Mouse (Mus musculus) embryonic facial prominence, embryonic 14.5 days (tissue): ENCODE data around the gene Gm10577. TPM values are rescaled to one million over a fixed set of nuclear protein-coding genes. Genes with fewer than 3 reads are reported as not detected.

Experiments
- ATAC-seq: fragments of 200-750 bp; cut with Nextera tagmentation; 2 replicates; pipeline ENCODE4 v1.8.0; 2017; ENCODE audit warnings: low read depth, moderate number of reproducible peaks, moderate TSS enrichment
- DNase-seq: peaks from one replicate; pipeline ENCODE4 v3.0.0-alpha.2; 2015; ENCODE audit warnings: low spot score
- H3K27ac ChIP-seq: fragments of 300-500 bp; sonication (generic); replicated peaks from 2 replicates; pipeline ENCODE4 v1.5.1; 2014; ENCODE audit warnings: low read depth, mild to moderate bottlenecking, low read length, moderate library complexity
- H3K27me3 ChIP-seq: fragments of 300-500 bp; sonication (generic); replicated peaks from 2 replicates; pipeline ENCODE4 v1.6.1; 2014; ENCODE audit warnings: low read length; ENCODE audit not compliant: control insufficient read depth, insufficient read depth
- H3K36me3 ChIP-seq: fragments of 300-500 bp; sonication (generic); 2 replicates; pipeline ENCODE4 v1.6.1; 2014; ENCODE audit warnings: low read length, mixed read lengths; ENCODE audit not compliant: control insufficient read depth, insufficient read depth
- H3K4me1 ChIP-seq: fragments of 300-500 bp; sonication (generic); 2 replicates; pipeline ENCODE4 v1.6.1; 2014; ENCODE audit warnings: antibody characterized with exemption, low read length; ENCODE audit not compliant: control insufficient read depth, insufficient read depth
- H3K4me2 ChIP-seq: fragments of 300-500 bp; sonication (generic); 2 replicates; pipeline ENCODE4 v1.6.1; 2014; ENCODE audit warnings: low read depth, mild to moderate bottlenecking, low read length, moderate library complexity, mixed read lengths
- H3K4me3 ChIP-seq: fragments of 300-500 bp; sonication (generic); 2 replicates; pipeline ENCODE4 v1.5.1; 2014; ENCODE audit warnings: low read depth, mild to moderate bottlenecking, low read length
- H3K9ac ChIP-seq: fragments of 300-500 bp; sonication (generic); 2 replicates; pipeline ENCODE4 v1.6.1; 2014; ENCODE audit warnings: low read depth, mild to moderate bottlenecking, low read length, moderate library complexity, mixed read lengths
- H3K9me3 ChIP-seq: fragments of 300-500 bp; sonication (generic); 2 replicates; pipeline ENCODE4 v1.6.1; 2016; ENCODE audit warnings: low read length; ENCODE audit not compliant: control insufficient read depth
- WGBS: fragments of 180-500 bp; shearing (Covaris S2); extraction: QIAGEN DNeasy Blood & Tissue Kit; methylation state at CpG from one replicate; pipeline ENCODE4 v1.1.7; 2014; 5-methylcytosine and 5-hydroxymethylcytosine counted together
- polyA plus RNA-seq: library from polyadenylated mRNA; unstranded; fragments of >200 nt; fragmentation: Nextera tagmentation; extraction: Ambion mirVana; gene quantifications from 2 replicates; pipeline ENCODE4 v1.2.1, GENCODE M21; 2014

The Gm10577 gene
- polyA plus RNA-seq, 1 experiment from 2014 or later = not detected

DNA sequence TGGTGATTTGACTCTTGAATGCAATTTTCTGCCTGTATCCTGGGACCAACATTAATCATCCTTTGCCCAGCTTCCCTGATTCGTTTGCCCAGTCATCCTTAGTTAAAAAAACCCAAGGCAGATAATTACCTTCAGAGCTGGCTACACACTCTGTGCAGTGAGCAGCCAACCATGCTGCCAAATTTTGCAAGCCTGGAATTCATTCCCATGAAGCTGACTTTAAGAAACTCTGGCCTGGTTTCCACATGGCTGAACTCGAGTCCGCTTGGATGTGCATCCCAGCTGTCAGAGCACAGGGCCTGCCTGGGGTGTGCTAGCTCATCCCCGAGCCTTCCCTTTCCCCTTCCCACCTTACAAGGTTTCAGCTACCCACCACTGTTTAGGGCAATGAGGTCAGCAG is 29.5 kb downstream of the Gm10577 start:
- H3K4me2 ChIP-seq = no peak overlapping the region
- 0 out of 2 replicates have a peak overlapping the region, but pooled peaks have one; percentile 13 for H3K27ac ChIP-seq
- peak; percentile 50; the same call in 1 of the 2 replicates for ATAC-seq
- no peaks in the 10 kb centered on the region for H3K27me3 ChIP-seq
- no peaks in the 10 kb centered on the region for H3K4me1 ChIP-seq
- no peak overlapping the region for H3K9ac ChIP-seq
- DNase-seq = peak; percentile 87
- no peaks in the 10 kb centered on the region for H3K9me3 ChIP-seq
- 47% methylated on average over 4 of the region's 4 CpGs for WGBS
- no peak overlapping the region for H3K4me3 ChIP-seq
- H3K36me3 ChIP-seq = peaks cover 86% of the 10 kb centered on the region

DNA sequence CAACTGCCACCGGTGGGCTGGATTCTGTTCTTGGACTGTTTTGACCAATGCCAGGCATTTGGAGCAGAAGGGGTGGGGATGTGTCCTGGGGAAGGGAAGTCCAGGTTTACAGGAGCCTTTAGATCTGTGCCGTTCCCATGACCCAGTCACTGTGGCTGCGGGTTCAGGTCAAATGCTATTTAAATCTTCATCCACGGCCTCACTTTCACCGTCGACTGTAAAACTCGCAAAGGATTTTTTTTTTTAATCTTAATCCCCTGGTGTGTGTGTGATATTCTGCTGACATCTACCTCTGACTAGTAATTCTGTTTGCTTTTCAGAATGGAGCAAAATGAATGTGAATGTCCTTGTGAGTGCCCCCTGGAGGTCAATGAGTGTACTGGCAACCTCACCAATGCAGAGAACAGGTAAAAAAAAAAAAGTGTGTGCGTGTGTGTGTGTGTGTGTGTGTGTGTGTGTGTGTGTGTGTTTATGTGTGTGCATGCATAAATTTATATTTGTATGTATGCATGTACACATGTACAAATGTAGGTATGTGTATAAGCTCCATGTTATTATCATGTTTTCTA is 32.2 kb downstream of the Gm10577 start:
- Histone ChIP-seq H3K27me3 (no peaks in the 10 kb centered on the region), H3K4me1 (no peaks in the 10 kb centered on the region), H3K4me2 (no peak overlapping the region), H3K9me3 (no peaks in the 10 kb centered on the region), H3K27ac (no peak overlapping the region), H3K9ac (no peak overlapping the region), H3K36me3 (peaks cover 84% of the 10 kb centered on the region), H3K4me3 (no peak overlapping the region)
- DNase-seq (peak; percentile 63), ATAC-seq (no peak)
- 73% methylated on average over 8 of the region's 8 CpGs for WGBS

DNA sequence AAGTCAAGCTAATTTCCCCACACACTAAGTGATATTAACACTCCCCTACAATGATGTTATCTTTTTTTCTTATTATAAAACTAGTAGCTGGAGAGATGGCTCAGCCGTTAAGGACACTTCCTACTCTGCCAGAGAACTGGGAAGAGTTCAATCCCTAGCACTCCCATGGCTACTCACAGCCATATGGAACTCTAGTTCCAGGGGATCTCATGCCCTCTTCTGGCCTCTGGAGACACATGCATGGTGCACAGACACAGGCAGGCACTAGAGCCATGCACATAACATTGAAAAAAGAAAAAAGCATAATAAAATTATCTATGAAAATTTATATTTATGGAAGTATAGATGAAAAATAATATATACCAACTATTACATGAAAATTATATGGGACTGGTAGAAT is 33.3 kb downstream of the Gm10577 start:
- Histone ChIP-seq H3K9me3 (no peaks in the 10 kb centered on the region), H3K27me3 (no peaks in the 10 kb centered on the region), H3K9ac (no peak overlapping the region), H3K36me3 (peaks cover 80% of the 10 kb centered on the region), H3K4me1 (no peaks in the 10 kb centered on the region), H3K4me2 (no peak overlapping the region), H3K27ac (no peak overlapping the region), H3K4me3 (no peak overlapping the region)
- 95% methylated on average over 1 of the region's 1 CpGs for WGBS
- ATAC-seq = no peak
- no peak for DNase-seq

- no peak overlapping the region for H3K4me2 ChIP-seq
- no peak for DNase-seq
These were observed 43.0 kb downstream of the Gm10577 start for GRCm38 (mm10) chr4:100977522-100977921.

GRCm38 (mm10) chr4:100974455-100975035 is 46.0 kb downstream of the Gm10577 start:
- H3K27ac ChIP-seq = no peak overlapping the region
- no peak overlapping the region for H3K4me2 ChIP-seq
- H3K4me1 ChIP-seq = no peaks in the 10 kb centered on the region
- DNase-seq (no peak), ATAC-seq (no peak)
- no peak overlapping the region for H3K4me3 ChIP-seq
- H3K9me3 ChIP-seq = no peaks in the 10 kb centered on the region
- H3K36me3 ChIP-seq = peaks cover 73% of the 10 kb centered on the region
- H3K9ac ChIP-seq = no peak overlapping the region
- 79% methylated on average over 14 of the region's 14 CpGs for WGBS
- no peaks in the 10 kb centered on the region for H3K27me3 ChIP-seq

More at GRCm38 (mm10) chr4:100977522-100977921, 43.0 kb downstream of the Gm10577 start:
- H3K27ac ChIP-seq = no peak overlapping the region
- no peak overlapping the region for H3K4me3 ChIP-seq
- H3K27me3 ChIP-seq = no peaks in the 10 kb centered on the region
- WGBS = 86% methylated on average over 7 of the region's 7 CpGs
- no peaks in the 10 kb centered on the region for H3K4me1 ChIP-seq
- no peak for ATAC-seq
- H3K9me3 ChIP-seq = no peaks in the 10 kb centered on the region
- no peak overlapping the region for H3K9ac ChIP-seq
- H3K36me3 ChIP-seq = peaks cover 81% of the 10 kb centered on the region

DNA sequence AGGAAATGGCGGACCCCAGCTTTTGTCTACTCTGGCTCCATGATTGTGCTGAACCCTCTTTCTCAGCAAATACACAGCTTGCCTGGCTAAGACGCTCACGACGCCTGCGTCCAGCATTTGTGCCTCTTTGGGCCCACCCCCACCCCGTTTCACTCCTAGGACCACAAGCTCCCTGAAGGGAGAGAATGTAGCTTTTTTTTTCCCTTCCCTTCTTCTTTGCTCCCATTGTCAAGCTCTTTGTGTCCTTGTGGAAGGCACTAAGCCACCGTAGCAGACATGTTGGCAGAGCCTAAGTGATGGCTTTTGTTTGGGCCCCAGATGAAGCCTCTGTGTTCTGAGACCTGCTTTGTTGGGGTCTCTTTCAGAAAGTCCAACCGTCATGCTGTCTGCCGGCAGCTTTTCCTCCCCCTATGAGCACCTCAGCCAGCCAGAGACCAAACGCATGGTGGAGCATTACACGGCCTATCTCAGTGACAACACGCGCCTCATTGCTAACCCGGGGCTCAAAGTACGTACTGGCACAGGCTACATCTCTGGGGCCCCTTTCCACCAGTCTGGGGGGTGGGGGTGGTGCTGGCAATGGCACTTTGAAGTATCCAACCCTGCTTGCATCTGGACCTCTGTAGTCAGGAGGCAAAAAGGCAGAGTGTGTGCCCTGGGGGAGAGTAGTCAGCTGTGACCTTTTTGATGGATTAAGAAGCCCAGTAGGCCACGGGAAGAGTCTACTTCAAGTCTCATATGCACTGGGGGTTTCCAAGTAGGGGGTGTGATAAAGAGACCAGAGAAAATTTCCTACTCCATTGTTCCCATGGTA is 46.6 kb downstream of the Gm10577 start:
- H3K9ac ChIP-seq = no peak overlapping the region
- H3K27ac ChIP-seq = no peak overlapping the region
- H3K4me1 ChIP-seq = no peaks in the 10 kb centered on the region
- ATAC-seq (peak; percentile 37; the same call in 1 of the 2 replicates), DNase-seq (no peak)
- no peak overlapping the region for H3K4me2 ChIP-seq
- H3K36me3 ChIP-seq = peaks cover 78% of the 10 kb centered on the region
- no peaks in the 10 kb centered on the region for H3K27me3 ChIP-seq
- no peaks in the 10 kb centered on the region for H3K9me3 ChIP-seq
- no peak overlapping the region for H3K4me3 ChIP-seq
- 62% methylated on average over 16 of the region's 16 CpGs for whole genome bisulfite sequencing

Other genes with a start within 250 kb of the Gm10577 start
- 25.2 and 33.3 TPM in 2 replicates for gene Cachd1, start 244.0 kb downstream of the Gm10577 start, polyA plus RNA-seq
- 9.9 and 12.8 TPM in 2 replicates for gene Raver2, start 48.3 kb upstream of the Gm10577 start, polyA plus RNA-seq
- 82.2 and 92.4 TPM in 2 replicates for gene Jak1, start 244.6 kb upstream of the Gm10577 start, polyA plus RNA-seq